Mouse (Mus musculus) CH12.LX (cell line): ENCODE measurements around the gene Rps5.

Source experiments
- CTCF ChIP-seq, 2 experiments: IDR thresholded peaks in 1 of 2; conservative IDR thresholded peaks in 1 of 2; 2 replicates each; pipeline ENCODE4 v1.5.1; 2011 to 2012; ENCODE audit warnings: low read depth in 2 of 2, low read length in 2 of 2, improper control_type of control experiment in 1 of 2, inconsistent platforms in 1 of 2, mild to moderate bottlenecking in 1 of 2, moderate library complexity in 1 of 2
- EP300 ChIP-seq: IDR thresholded peaks from 2 replicates; pipeline ENCODE4 v1.6.1; 2011; ENCODE audit warnings: low read length, improper control_type of control experiment
- MAFK ChIP-seq: IDR thresholded peaks from 2 replicates; pipeline ENCODE4 v1.6.1; 2011; ENCODE audit warnings: low read length, improper control_type of control experiment; ENCODE audit not compliant: insufficient replicate concordance
- MEF2A ChIP-seq: IDR thresholded peaks from 2 replicates; pipeline ENCODE4 v1.6.1; 2014; ENCODE audit warnings: low read depth, mild to moderate bottlenecking, inconsistent platforms, low read length, improper control_type of control experiment, borderline replicate concordance
- POLR2A ChIP-seq: IDR thresholded peaks from 2 replicates; pipeline ENCODE4 v1.6.1; 2011; ENCODE audit warnings: low read depth, mild to moderate bottlenecking, improper control_type of control experiment, low read length
- ZMIZ1 ChIP-seq: IDR thresholded peaks from 2 replicates; pipeline ENCODE4 v1.6.1; 2012; ENCODE audit warnings: low read depth, mild to moderate bottlenecking, inconsistent platforms, low read length, improper control_type of control experiment

GRCm38 (mm10) chr7:12943488-12943887 lies 21.4 kb downstream of the Rps5 start:
- no peak for TF ChIP-seq ZMIZ1
- peak; percentile 57 to 67 for TF ChIP-seq CTCF (conservative IDR thresholded peaks at IDR 0.05 in 1 of 2, IDR thresholded peaks at IDR 0.05 in 1 of 2; ENCODE audit: low read depth in 2 of 2, low read length in 2 of 2)
- TF ChIP-seq EP300: no peak
- TF ChIP-seq POLR2A: no peak
- no peak for TF ChIP-seq MEF2A
- TF ChIP-seq MAFK: no peak
